Mouse (Mus musculus) layer of hippocampus, postnatal 36 days (tissue): ENCODE results near the gene Olfr63. TPM values are rescaled to one million over a fixed set of nuclear protein-coding genes. Genes with fewer than 3 reads are reported as not detected.
"Not testable (repeated sequence)": the region's sequence is repeated elsewhere in the genome, so short reads cannot be mapped to it uniquely, and the experiment has no call there.

Source experiments
- DNase-seq, 2 experiments: peaks; one replicate each; pipeline ENCODE4 v3.0.0; 2022
- total RNA-seq, 2 experiments: library from RNA; stranded (reverse); gene quantifications; 2 replicates each; pipeline ENCODE4 v1.2.3; 2021

The Olfr63 gene
- not detected for total RNA-seq

DNA sequence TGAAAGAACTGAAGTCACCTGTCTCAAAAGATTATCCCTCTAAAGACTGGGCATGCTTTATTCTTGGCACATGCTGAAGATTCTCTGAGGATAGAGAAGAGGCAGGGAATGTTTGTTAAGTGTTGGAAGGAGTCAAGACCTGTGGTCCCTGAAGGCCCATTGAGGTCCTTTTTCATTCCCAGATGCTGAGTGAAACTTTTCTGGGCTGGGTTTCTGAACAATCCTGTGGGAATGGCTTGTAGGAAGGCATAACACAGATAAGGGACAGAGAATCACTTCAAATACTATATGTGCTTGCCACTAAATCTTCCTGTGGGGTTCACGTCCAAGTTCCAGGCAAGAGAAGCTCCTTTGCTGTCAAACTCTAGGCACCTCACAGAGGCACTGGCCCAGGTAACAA is at the start of gene Olfr63:
Gene Olfr63, plus strand, starts transcription at position 301 of the 400 bp plus-strand sequence.
- DNase-seq = no peak

DNA sequence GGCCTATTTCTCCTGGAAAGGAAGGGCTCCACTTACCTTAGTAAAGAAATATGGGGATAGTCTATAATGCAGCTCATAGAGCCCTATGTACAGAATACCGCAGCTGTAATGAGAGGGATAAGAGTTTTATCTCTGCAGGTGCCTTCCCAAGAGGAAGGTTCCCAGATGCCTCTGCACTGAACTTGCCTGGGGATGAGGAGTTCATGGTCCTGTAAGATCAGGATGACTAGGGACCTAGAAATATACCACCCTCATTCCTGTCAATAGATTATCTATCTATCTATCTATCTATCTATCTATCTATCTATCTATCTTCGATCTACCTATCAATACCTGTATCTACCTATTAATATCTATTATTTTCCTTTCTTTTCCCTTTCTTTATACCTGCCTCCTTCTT is 42.9 kb upstream of the Olfr63 start, which contains the start of gene Olfr1564:
Gene Olfr1564, minus strand, starts transcription at position 101 of the 400 bp plus-strand sequence.
- no peak for DNase-seq

DNA sequence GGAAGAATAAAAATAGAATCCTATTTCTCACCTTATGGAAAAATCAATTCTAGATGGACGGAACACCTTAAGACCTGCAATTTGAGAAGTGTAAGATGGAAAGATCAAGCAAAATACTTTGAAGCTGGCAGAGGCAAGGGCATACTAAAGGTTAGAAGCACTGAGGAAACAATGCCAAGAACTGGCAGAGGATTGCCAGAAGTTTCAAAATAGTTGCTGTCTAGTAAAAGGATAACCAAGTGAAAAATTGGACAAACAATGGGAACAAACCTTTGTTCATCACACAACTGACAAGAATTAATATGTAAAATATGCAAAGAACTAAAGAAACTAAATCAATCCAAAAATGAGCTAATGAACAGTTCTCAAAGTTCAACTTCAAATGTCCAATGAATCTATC is 27.8 kb upstream of the Olfr63 start:
- not testable (repeated sequence) for DNase-seq

DNA sequence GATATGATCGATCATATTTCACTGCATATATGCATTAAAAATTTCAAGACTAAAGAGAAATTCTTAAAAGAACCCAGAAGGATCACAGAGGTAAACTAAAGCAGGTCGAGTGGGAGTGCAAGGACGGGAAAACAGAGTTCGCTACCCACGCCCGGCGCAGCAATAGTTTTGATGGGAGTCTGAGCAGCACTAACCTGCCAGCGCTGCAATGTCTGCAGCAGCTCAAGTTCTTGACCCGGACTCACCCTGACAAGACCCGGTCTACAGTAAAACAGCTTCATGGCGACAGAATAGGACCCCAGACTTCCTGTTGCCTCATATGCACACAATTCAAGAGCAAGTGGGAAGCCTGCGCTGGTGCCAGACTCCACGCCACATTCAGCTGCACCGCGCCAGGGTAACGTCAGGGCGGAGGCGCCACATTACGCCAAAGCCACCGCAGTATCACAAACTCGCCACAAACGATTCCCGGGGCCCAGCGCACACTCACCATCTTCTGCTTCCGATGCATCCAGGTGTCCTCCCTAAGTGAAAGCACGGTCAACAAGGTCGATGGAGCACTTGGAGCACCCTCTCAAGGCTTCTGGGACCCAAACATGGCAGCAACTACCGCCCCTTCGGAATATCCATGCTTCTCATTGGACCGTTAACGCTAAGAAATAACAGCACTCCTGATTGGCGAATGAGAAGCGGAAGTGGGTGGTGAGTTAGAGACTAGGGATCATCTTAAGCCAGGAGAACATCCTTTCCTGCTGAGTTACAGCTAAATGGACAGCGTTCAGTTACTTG is 9.8 kb upstream of the Olfr63 start, which contains the start of gene Zfp955a:
Gene Zfp955a, minus strand, starts transcription at position 616 of the 789 bp plus-strand sequence.
- not testable (repeated sequence) for DNase-seq

DNA sequence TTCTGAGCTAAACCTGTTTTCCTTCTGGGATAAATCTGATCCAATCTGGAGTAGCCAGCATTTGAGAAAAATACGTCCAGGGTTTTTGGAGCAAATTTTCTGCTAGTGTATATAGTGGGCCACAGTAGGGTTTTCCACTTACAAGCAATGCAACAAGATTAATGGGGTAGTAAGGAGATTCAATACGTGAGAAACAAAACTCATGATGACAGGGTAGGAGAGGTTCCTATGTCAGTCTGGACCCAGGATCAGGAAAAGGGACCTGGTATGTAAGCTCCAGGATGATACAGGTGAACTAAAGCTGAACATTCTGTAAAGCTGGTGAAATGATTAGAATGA is 9.2 kb upstream of the Olfr63 start:
- not testable (repeated sequence) for DNase-seq

DNA sequence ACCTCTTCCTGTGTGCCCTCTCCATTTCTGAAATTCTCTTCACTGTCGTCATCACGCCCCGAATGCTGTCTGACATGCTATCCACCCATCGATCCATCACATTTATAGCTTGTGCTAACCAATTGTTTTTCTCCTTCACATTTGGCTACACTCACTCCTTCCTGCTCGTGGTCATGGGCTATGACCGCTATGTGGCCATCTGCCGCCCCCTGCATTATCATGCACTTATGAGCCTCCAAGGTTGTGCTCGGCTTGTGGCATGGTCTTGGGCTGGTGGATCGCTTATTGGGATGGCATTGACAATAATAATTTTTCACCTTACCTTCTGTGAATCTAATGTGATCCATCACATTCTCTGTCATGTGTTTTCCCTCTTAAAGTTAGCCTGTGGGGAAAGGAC is 4.4 kb downstream of the Olfr63 start:
- no peak for DNase-seq

DNA sequence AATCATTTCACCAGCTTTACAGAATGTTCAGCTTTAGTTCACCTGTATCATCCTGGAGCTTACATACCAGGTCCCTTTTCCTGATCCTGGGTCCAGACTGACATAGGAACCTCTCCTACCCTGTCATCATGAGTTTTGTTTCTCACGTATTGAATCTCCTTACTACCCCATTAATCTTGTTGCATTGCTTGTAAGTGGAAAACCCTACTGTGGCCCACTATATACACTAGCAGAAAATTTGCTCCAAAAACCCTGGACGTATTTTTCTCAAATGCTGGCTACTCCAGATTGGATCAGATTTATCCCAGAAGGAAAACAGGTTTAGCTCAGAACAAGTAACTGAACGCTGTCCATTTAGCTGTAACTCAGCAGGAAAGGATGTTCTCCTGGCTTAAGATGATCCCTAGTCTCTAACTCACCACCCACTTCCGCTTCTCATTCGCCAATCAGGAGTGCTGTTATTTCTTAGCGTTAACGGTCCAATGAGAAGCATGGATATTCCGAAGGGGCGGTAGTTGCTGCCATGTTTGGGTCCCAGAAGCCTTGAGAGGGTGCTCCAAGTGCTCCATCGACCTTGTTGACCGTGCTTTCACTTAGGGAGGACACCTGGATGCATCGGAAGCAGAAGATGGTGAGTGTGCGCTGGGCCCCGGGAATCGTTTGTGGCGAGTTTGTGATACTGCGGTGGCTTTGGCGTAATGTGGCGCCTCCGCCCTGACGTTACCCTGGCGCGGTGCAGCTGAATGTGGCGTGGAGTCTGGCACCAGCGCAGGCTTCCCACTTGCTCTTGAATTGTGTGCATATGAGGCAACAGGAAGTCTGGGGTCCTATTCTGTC is 24.8 kb downstream of the Olfr63 start, which contains the start of gene Zfp955b:
Gene Zfp955b, plus strand, starts transcription at position 506 of the 837 bp plus-strand sequence.
- not testable (repeated sequence) for DNase-seq

DNA sequence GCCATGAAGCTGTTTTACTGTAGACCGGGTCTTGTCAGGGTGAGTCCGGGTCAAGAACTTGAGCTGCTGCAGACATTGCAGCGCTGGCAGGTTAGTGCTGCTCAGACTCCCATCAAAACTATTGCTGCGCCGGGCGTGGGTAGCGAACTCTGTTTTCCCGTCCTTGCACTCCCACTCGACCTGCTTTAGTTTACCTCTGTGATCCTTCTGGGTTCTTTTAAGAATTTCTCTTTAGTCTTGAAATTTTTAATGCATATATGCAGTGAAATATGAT is 25.3 kb downstream of the Olfr63 start:
- DNase-seq = not testable (repeated sequence)

Other genes with a start within 250 kb of the Olfr63 start
- 10 to 100 TPM; 19.7 to 24.3 TPM for gene Zfp763, start 231.3 kb upstream of the Olfr63 start, total RNA-seq
- not detected for gene 4921501E09Rik, start 196.6 kb upstream of the Olfr63 start, total RNA-seq
- 10 to 100 TPM; 17.8 to 20.2 TPM for gene Zfp563, start 175.4 kb upstream of the Olfr63 start, total RNA-seq
- gene Morc2b, start 125.0 kb upstream of the Olfr63 start, total RNA-seq = 1 to 10 TPM; 3.0 to 4.6 TPM
- not detected for gene Olfr55, start 96.2 kb upstream of the Olfr63 start, total RNA-seq
- not detected for gene Olfr239, start 73.4 kb upstream of the Olfr63 start, total RNA-seq
- 1 to 10 TPM; 1.0 to 1.3 TPM for gene Olfr1564, start 43.0 kb upstream of the Olfr63 start, total RNA-seq
- 10 to 100 TPM; 12.3 to 12.8 TPM for gene Zfp955a, start 9.5 kb upstream of the Olfr63 start, total RNA-seq
- gene Zfp955b, start 24.9 kb downstream of the Olfr63 start, total RNA-seq = 10 to 100 TPM; 31.6 to 32.6 TPM
- 10 to 100 TPM; 22.1 to 24.1 TPM for gene Zfp81, start 94.2 kb downstream of the Olfr63 start, total RNA-seq
- gene Zfp101, start 130.0 kb downstream of the Olfr63 start, total RNA-seq = 10 to 100 TPM; 11.6 to 12.5 TPM
- gene Actl9, start 168.2 kb downstream of the Olfr63 start, total RNA-seq = not detected